In the genomic region with DNA sequence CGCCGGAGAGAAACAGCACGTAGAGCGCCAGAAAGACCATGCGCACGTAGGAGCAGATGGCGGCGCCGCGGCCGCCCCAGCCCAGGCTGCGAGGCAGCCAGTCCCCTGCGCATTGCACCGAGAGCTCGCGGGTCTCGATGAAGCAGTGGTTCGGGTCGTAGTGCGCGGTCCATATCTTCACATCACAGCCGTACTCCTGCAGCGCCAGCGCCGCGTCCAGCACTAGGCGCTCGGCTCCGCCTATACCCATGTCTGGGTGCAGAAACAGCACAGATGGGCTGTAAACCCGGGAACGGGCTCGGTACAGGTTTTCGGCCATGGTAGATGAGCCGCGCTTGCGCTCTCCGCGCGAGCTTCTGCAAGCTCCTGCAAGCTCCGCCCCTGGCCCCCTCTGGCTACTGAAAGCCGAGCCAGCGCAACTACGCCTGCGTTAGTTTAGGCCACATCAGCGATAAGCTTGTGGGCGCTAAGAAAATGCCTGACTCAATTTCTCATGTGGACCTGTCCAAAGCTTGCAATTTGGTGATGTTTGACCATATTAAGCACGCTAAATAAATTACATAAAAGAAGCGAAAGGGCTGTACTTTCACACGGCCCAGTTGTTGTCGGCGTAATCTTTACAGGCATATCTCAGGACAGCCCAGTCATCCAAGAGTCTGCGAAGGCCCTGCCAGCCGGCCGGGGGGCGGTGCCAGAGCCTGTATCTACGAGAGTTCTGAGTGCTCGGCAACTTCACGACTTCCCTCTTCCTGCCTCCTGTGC, we compare ENCODE assay signal across 8 mouse cellular contexts. TPM values are rescaled to one million over a fixed set of nuclear protein-coding genes. Genes with fewer than 3 reads are reported as not detected.
DNase-seq lines count a peak whose midpoint lies in the region; ATAC-seq lines count a peak whose summit lies in the region.

A gene (minus strand): TSS at position 366 of the 762 bp plus-strand sequence.
A gene (plus strand): TSS at position 691 of the 762 bp plus-strand sequence.

- peak within 1 kb of the TSS; percentile 83 for H3K4me3 ChIP-seq in hindbrain, embryonic 16.5 days (ENCODE audit: low read length)
- peak within 1 kb of the TSS; percentile 76 for H3K4me3 ChIP-seq in macrophage (ENCODE audit: inconsistent target)

- WGBS in hindbrain, embryonic 16.5 days: under 1% methylated on average over 58 of the region's 58 CpGs
- WGBS in macrophage (ENCODE audit: missing documents): under 1% methylated on average over 54 of the region's 58 CpGs

- H3K79me2 ChIP-seq in macrophage (ENCODE audit: inconsistent target): peaks cover 67% of the 10 kb centered on the region

- H3K27ac ChIP-seq in hindbrain, embryonic 16.5 days (ENCODE audit: low read depth, low read length): peak within 1 kb of the TSS; percentile 98
- peak within 1 kb of the TSS; percentile 92 for H3K27ac ChIP-seq in macrophage

- H3K4me1 ChIP-seq in hindbrain, embryonic 16.5 days (ENCODE audit: control insufficient read depth, insufficient read depth, low read depth, low read length): peaks cover 17% of the 10 kb centered on the region

- peak; percentile 92 for DNase-seq in WW6 (ENCODE audit: low read depth, low spot score)
- peak; percentile 89 to 95 for DNase-seq in cerebellum, postnatal 4 days (ENCODE audit: low spot score in 2 of 2)
- DNase-seq in gastrocnemius, adult 18-20 months (ENCODE audit: low spot score): peak; percentile 97
- DNase-seq in left cerebral cortex, adult 18-20 months (ENCODE audit: low spot score in 2 of 2): peak; percentile 96
- DNase-seq in right cerebral cortex, adult 18-20 months: peak; percentile 97
- DNase-seq in urinary bladder, postnatal 10 days (ENCODE audit: low spot score): peak; percentile 77

- peak within 1 kb of the TSS; percentile 86 for H3K4me2 ChIP-seq in hindbrain, embryonic 16.5 days (ENCODE audit: low read length)

- H3K36me3 ChIP-seq in hindbrain, embryonic 16.5 days (ENCODE audit: control insufficient read depth, insufficient read depth, low read length): peaks cover 34% of the 10 kb centered on the region
- H3K36me3 ChIP-seq in macrophage (ENCODE audit: inconsistent target): peaks cover 40% of the 10 kb centered on the region

- H3K27me3 ChIP-seq in hindbrain, embryonic 16.5 days (replicated peaks; ENCODE audit: control insufficient read depth, insufficient read depth, low read length): no peaks in the 10 kb centered on the region

- peak within 1 kb of the TSS; percentile 94 for H3K9ac ChIP-seq in hindbrain, embryonic 16.5 days (ENCODE audit: low read depth, low read length)

- peak; percentile 98 for ATAC-seq in hindbrain, embryonic 16.5 days

- peaks cover 14% of the 10 kb centered on the region for H3K9me3 ChIP-seq in hindbrain, embryonic 16.5 days (ENCODE audit: control insufficient read depth, low read length)

RNA-seq across cellular contexts. Expression of the first gene that starts in this region (rescaled TPM):
- 10 to 100 TPM in 1 of 2 experiments, 1 to 10 TPM in 1; 7.9 to 12.0 TPM for total RNA-seq in gastrocnemius, adult 18-20 months (2021)
- polyA plus RNA-seq in hindbrain, embryonic 16.5 days (2015; fragmentation: Nextera tagmentation; extraction: Ambion mirVana): 347 and 352 TPM in 2 replicates
- total RNA-seq in left cerebral cortex, adult 18-20 months (2021): 100 to 1,000 TPM; 115 to 117 TPM
- total RNA-seq in macrophage (2018; cell fraction: chromatin; rRNA removed): 10 to 100 TPM in 5 of 26 experiments, 1 to 10 TPM in 18, under 1 TPM in 3; 0.71 to 25.4 (median 3.5) TPM
- total RNA-seq in macrophage (2018; cell fraction: cytosol; rRNA removed): 10 to 100 TPM; 19.3 to 34.2 (median 27.5) TPM
- total RNA-seq in macrophage (2018; cell fraction: nucleus; rRNA removed): 10 to 100 TPM in 23 of 26 experiments, 1 to 10 TPM in 3; 3.8 to 49.9 (median 18.3) TPM
- 22.2 to 32.2 TPM (median 25.4 TPM) in 3 replicates for polyA plus RNA-seq in macrophage (2018)

RNA-seq across cellular contexts. Expression of the second gene that starts in this region (rescaled TPM):
- 10 to 100 TPM; 26.0 to 65.4 TPM for total RNA-seq in gastrocnemius, adult 18-20 months (2021)
- polyA plus RNA-seq in hindbrain, embryonic 16.5 days (2015; fragmentation: Nextera tagmentation; extraction: Ambion mirVana): 233 and 244 TPM in 2 replicates
- 10 to 100 TPM; 44.4 to 46.7 TPM for total RNA-seq in left cerebral cortex, adult 18-20 months (2021)
- total RNA-seq in macrophage (2018; cell fraction: chromatin; rRNA removed): 10 to 100 TPM in 10 of 26 experiments, 1 to 10 TPM in 14, not detected in 2; 1.3 to 49.1 (median 8.3) TPM
- 100 to 1,000 TPM; 112 to 205 (median 138) TPM for total RNA-seq in macrophage (2018; cell fraction: cytosol; rRNA removed)
- 10 to 100 TPM; 10.4 to 43.6 (median 19.7) TPM for total RNA-seq in macrophage (2018; cell fraction: nucleus; rRNA removed)
- 81.0 to 264 TPM (median 212 TPM) in 3 replicates for polyA plus RNA-seq in macrophage (2018)

Comparison
In these comparisons a context has a peak if more than half of its experiments do, and no peak if none do; other contexts are left out.
1. Peak in every context shown above with its lines: DNase-seq, ATAC-seq, H3K4me3 ChIP-seq and H3K27ac ChIP-seq.
2. RNA of the first gene that starts in this region (total RNA-seq): 115 to 117 TPM in left cerebral cortex, adult 18-20 months; 7.9 to 12.0 TPM in gastrocnemius, adult 18-20 months; every median in the first group is over 4 times any median in the second.
3. RNA of the first gene that starts in this region (polyA plus RNA-seq): 347 to 352 TPM in hindbrain, embryonic 16.5 days; 22.2 to 32.2 TPM in macrophage; every median in the first group is over 10 times any median in the second.